Mouse (Mus musculus) gastrocnemius, adult 18-20 months (tissue): ENCODE data around the gene Trpv5. TPM values are rescaled to one million over a fixed set of nuclear protein-coding genes. Genes with fewer than 3 reads are reported as not detected.

Source experiments
- total RNA-seq, 2 experiments: library from RNA; stranded (reverse); gene quantifications; 2 replicates each; pipeline ENCODE4 v1.2.3; 2021

The Trpv5 gene
- total RNA-seq, 2 experiments from 2014 or later, result not detected

Other genes with a start within 250 kb of the Trpv5 start
- gene Gm10334, start 234.6 kb downstream of the Trpv5 start, total RNA-seq, result not detected
- not detected for gene Prss1, start 221.8 kb downstream of the Trpv5 start, total RNA-seq
- not detected for gene Prss2, start 159.0 kb downstream of the Trpv5 start, total RNA-seq
- gene Ephb6, start 75.3 kb downstream of the Trpv5 start, total RNA-seq, result under 1 TPM; 0.76 to 0.91 TPM
- gene Trpv6, start 44.4 kb downstream of the Trpv5 start, total RNA-seq, result not detected
- not detected for gene Llcfc1, start 3.7 kb upstream of the Trpv5 start, total RNA-seq
- gene Kel, start 23.6 kb upstream of the Trpv5 start, total RNA-seq, result not detected
- not detected for gene Olfr459, start 94.4 kb upstream of the Trpv5 start, total RNA-seq
- gene Pip, start 166.8 kb upstream of the Trpv5 start, total RNA-seq, result not detected
- not detected for gene Sval2, start 172.2 kb upstream of the Trpv5 start, total RNA-seq